Mouse (Mus musculus) erythroblast, embryonic 14.5 days (primary cell): ENCODE results near the gene Ywhag. TPM values are rescaled to one million over a fixed set of nuclear protein-coding genes. Genes with fewer than 3 reads are reported as not detected.

Source experiments
- H3K27me3 ChIP-seq: 2 replicates; pipeline ENCODE4 v1.6.1; 2012; ENCODE audit warnings: inconsistent platforms; ENCODE audit not compliant: control insufficient read depth
- H3K36me3 ChIP-seq: 2 replicates; pipeline ENCODE4 v1.6.1; 2012; ENCODE audit warnings: mild to moderate bottlenecking, inconsistent platforms; ENCODE audit not compliant: control insufficient read depth
- H3K4me1 ChIP-seq: 2 replicates; pipeline ENCODE4 v1.6.1; 2012; ENCODE audit warnings: inconsistent platforms; ENCODE audit not compliant: control insufficient read depth
- H3K4me3 ChIP-seq: replicated peaks from 2 replicates; pipeline ENCODE3; 2012; ENCODE audit warnings: moderate library complexity, mild to moderate bottlenecking, inconsistent platforms
- H3K9me3 ChIP-seq: 2 replicates; pipeline ENCODE4 v1.6.1; 2012; ENCODE audit warnings: low read length, inconsistent platforms, mixed read lengths; ENCODE audit not compliant: control insufficient read depth
- GATA1 ChIP-seq: IDR thresholded peaks from 2 replicates; pipeline ENCODE4 v1.6.1; 2012; ENCODE audit warnings: low read length, inconsistent platforms, mixed read lengths
- TAL1 ChIP-seq: IDR thresholded peaks from 3 replicates; pipeline ENCODE4 v1.6.1; 2012; ENCODE audit warnings: low read length, inconsistent platforms, mixed read lengths
- polyA plus RNA-seq: library from polyadenylated mRNA; stranded (reverse); fragments of >175 nt; gene quantifications from 2 replicates; pipeline ENCODE4 v1.2.3, GENCODE M21; 2012

Ywhag gene
- polyA plus RNA-seq, result 5.0 and 5.6 TPM in 2 replicates

GRCm38 (mm10) chr5:135934481-135935175 lies at the start of gene Ywhag:
Gene Ywhag (minus strand): TSS chr5:135934616.
- no peak for TF ChIP-seq TAL1
- TF ChIP-seq GATA1, result no peak
- Histone ChIP-seq H3K9me3 (no peaks in the 10 kb centered on the region), H3K4me1 (peaks cover 35% of the 10 kb centered on the region), H3K27me3 (no peaks in the 10 kb centered on the region), H3K4me3 (peak within 1 kb of the TSS; percentile 99), H3K36me3 (peaks cover 28% of the 10 kb centered on the region)

- Histone ChIP-seq H3K4me1 (no peaks in the 10 kb centered on the region), H3K9me3 (no peaks in the 10 kb centered on the region), H3K4me3 (no peak overlapping the region), H3K27me3 (peaks cover 4% of the 10 kb centered on the region; the same call in 1 of the 2 replicates), H3K36me3 (no peaks in the 10 kb centered on the region)
- TF ChIP-seq GATA1 (no peak), TAL1 (no peak)
Observed at GRCm38 (mm10) chr5:135982398-135982797, 48.0 kb upstream of the Ywhag start.

GRCm38 (mm10) chr5:135979904-135980303 lies 45.5 kb upstream of the Ywhag start, which contains the start of gene Zp3:
Gene Zp3 (plus strand): TSS chr5:135980099.
- no peak within 1 kb of the TSS for H3K4me3 ChIP-seq
- peaks cover 4% of the 10 kb centered on the region; the same call in 1 of the 2 replicates for H3K27me3 ChIP-seq
- H3K9me3 ChIP-seq, result no peaks in the 10 kb centered on the region
- H3K4me1 ChIP-seq, result peaks cover 10% of the 10 kb centered on the region
- TF ChIP-seq TAL1 (no peak), GATA1 (no peak)
- H3K36me3 ChIP-seq, result no peaks in the 10 kb centered on the region

- Histone ChIP-seq H3K9me3 (no peaks in the 10 kb centered on the region), H3K36me3 (no peaks in the 10 kb centered on the region), H3K4me3 (no peak overlapping the region), H3K27me3 (peaks cover 4% of the 10 kb centered on the region; the same call in 1 of the 2 replicates), H3K4me1 (peaks cover 12% of the 10 kb centered on the region)
- no peak for TF ChIP-seq TAL1
- no peak for TF ChIP-seq GATA1
Observed at GRCm38 (mm10) chr5:135979381-135979780, 45.0 kb upstream of the Ywhag start.

DNA sequence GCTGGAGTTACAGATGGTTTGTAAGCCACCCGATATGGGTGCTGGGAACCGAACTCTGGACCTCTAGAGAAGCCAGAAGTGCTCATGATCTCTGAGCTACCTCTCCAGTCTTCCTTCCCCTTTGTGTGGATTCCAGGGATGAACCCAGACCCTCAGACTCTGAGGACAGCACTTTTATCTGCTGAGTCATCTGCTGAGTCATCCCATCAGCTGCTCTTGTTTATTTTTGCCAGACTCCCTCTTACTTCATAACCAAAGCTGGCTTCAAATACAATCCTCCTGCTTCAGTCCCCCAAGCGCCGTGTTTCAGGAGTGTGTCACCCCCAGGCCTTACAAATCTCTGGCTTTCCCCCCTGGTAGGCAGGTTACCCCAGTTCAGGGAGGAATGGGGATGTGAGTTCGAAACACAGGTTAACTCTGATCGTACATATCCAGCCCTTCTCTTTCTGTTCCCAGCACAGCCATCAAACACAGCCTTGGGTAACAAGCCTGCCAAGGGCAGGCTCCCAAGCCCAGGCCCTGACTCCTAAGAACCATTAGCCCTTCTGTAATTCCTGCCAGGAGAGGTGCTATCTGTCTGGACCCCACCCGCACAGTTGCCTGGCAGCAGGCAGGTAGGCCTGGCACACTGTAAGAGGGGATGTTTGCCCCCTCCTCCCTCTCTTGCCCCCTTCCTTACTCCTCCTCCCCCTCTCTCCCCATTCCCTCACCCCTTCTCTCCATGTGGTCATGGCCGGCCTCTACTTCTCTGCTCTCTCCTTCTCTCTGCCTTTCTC lies 41.7 kb upstream of the Ywhag start:
- no peak for TF ChIP-seq TAL1
- TF ChIP-seq GATA1, result no peak
- Histone ChIP-seq H3K36me3 (no peaks in the 10 kb centered on the region), H3K4me1 (peaks cover 14% of the 10 kb centered on the region), H3K9me3 (no peaks in the 10 kb centered on the region), H3K4me3 (no peak overlapping the region), H3K27me3 (0 out of 2 replicates have a peak, but pooled peaks cover 4% of the 10 kb centered on the region)

DNA sequence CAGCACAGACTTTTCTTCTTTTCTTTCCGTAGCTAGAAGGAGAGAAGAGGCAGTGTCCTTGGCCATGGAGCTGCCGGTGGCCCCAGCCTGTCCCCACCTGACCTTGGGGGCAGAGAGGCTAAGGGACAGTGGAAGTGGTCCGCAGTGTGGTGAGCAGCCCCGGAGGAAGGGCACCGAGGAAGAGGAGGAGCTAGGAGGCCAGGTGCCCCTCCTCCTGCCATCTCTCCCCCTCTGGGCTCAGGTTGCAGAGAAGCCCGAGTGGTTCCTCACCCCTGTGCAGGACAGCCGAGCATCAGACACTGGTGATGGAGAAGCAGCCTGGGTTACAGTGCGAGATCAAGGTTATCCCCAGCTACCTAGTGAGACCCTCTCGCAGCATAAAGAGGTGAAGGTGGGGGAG lies 39.9 kb upstream of the Ywhag start, which contains the start of gene Ssc4d:
Ssc4d (minus strand) TSS at position 167 of the 400 bp plus-strand sequence.
- H3K36me3 ChIP-seq, result no peaks in the 10 kb centered on the region
- H3K9me3 ChIP-seq, result no peaks in the 10 kb centered on the region
- H3K4me3 ChIP-seq, result no peak within 1 kb of the TSS
- no peaks in the 10 kb centered on the region for H3K27me3 ChIP-seq
- TF ChIP-seq TAL1, result no peak
- H3K4me1 ChIP-seq, result peaks cover 15% of the 10 kb centered on the region

GRCm38 (mm10) chr5:135971876-135972275 lies 37.5 kb upstream of the Ywhag start:
- H3K27me3 ChIP-seq, result no peaks in the 10 kb centered on the region
- TF ChIP-seq TAL1 (no peak), GATA1 (no peak)
- H3K9me3 ChIP-seq, result no peaks in the 10 kb centered on the region
- no peaks in the 10 kb centered on the region for H3K36me3 ChIP-seq
- peaks cover 16% of the 10 kb centered on the region for H3K4me1 ChIP-seq
- H3K4me3 ChIP-seq, result no peak overlapping the region

- no peak for TF ChIP-seq GATA1
- TF ChIP-seq TAL1, result no peak
- peaks cover 13% of the 10 kb centered on the region for H3K4me1 ChIP-seq
- peaks cover 7% of the 10 kb centered on the region for H3K27me3 ChIP-seq
- no peaks in the 10 kb centered on the region for H3K36me3 ChIP-seq
- no peaks in the 10 kb centered on the region for H3K9me3 ChIP-seq
- H3K4me3 ChIP-seq, result no peak overlapping the region
Observed at GRCm38 (mm10) chr5:135970247-135970646, 35.8 kb upstream of the Ywhag start.

DNA sequence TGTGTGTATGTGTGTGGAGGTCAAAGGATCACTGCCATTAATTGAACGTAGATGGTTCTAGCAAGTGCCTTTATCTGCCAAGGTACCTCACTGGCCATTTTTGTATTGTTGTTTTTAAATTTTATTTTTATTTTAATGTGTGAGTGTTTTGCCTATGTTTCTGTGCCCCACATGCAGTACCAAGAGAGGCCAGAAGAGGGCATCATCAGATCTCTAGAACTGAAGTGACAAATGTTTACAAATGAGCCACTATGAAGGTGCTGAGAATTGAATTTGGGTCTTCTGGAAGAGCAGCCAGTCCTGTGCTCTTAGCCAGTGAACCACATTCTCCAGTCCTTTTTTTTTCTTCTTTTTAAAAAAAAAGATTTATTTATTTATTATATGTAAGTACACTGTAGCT lies 34.4 kb upstream of the Ywhag start:
- Histone ChIP-seq H3K9me3 (no peaks in the 10 kb centered on the region), H3K36me3 (no peaks in the 10 kb centered on the region), H3K4me1 (peaks cover 16% of the 10 kb centered on the region), H3K27me3 (peaks cover 12% of the 10 kb centered on the region), H3K4me3 (no peak overlapping the region)
- TF ChIP-seq GATA1 (no peak), TAL1 (no peak)
